In genomic region chr2:154549127-154549885, GRCm38 (mm10) we compare ENCODE assay signal across 9 mouse cellular contexts. TPM values are rescaled to one million over a fixed set of nuclear protein-coding genes. Genes with fewer than 3 reads are reported as not detected.
DNase-seq lines count a peak whose midpoint lies in the region; ATAC-seq and TF ChIP-seq lines count a peak whose summit lies in the region.
"Had no signal": no experiment of that assay in that cellular context is flagged by ENCODE, and none has a peak within 500 bp of the region (broad histone marks: within the 10 kb centered on the region; RNA-seq: fewer than 3 reads in every experiment).

No protein-coding gene starts in this region.

- peak overlapping the region; percentile 52 for H3K4me3 ChIP-seq in layer of hippocampus, adult 2 months
- H3K4me3 ChIP-seq in liver, postnatal 0 days (ENCODE audit: low read depth, low read length), result peak overlapping the region; percentile 43
- peak overlapping the region; percentile 50 for H3K4me3 ChIP-seq in neural tube, embryonic 15.5 days (replicated peaks)

- peak overlapping the region; percentile 32; the same call in 1 of the 2 replicates for H3K27ac ChIP-seq in layer of hippocampus, adult 2 months
- H3K27ac ChIP-seq in liver, postnatal 0 days (ENCODE audit: low read depth), result 0 out of 2 replicates have a peak overlapping the region, but pooled peaks have one; percentile 44
- no peak overlapping the region for H3K27ac ChIP-seq in neural tube, embryonic 15.5 days (replicated peaks)

- H3K9me3 ChIP-seq in liver, postnatal 0 days (ENCODE audit: low read length), result no peaks in the 10 kb centered on the region
- no peaks in the 10 kb centered on the region for H3K9me3 ChIP-seq in neural tube, embryonic 15.5 days (replicated peaks)

- peak; percentile 30 for ATAC-seq in liver, postnatal 0 days
- peak; percentile 87 for ATAC-seq in neural tube, embryonic 15.5 days (ENCODE audit: low FRiP score)

- peak overlapping the region; percentile 84 for H3K4me2 ChIP-seq in liver, postnatal 0 days (ENCODE audit: low read depth, low read length)
- peak overlapping the region; percentile 96 for H3K4me2 ChIP-seq in neural tube, embryonic 15.5 days

- peak overlapping the region; percentile 35 for H3K9ac ChIP-seq in liver, postnatal 0 days (replicated peaks)
- H3K9ac ChIP-seq in neural tube, embryonic 15.5 days (replicated peaks), result peak overlapping the region; percentile 63

- peak; percentile 29 to 45 for DNase-seq in layer of hippocampus, adult 2 months (ENCODE audit: low spot score in 2 of 2)
- DNase-seq in layer of hippocampus, adult 9-10 months (ENCODE audit: low spot score), result no peak
- peak; percentile 85 for DNase-seq in embryo, embryonic 9.5 days (ENCODE audit: extremely low spot score)
- DNase-seq in heart, adult 18-20 months, result peak; percentile 59
- peak; percentile 40 for DNase-seq in kidney, adult 11 months
- DNase-seq in liver, postnatal 0 days, result peak; percentile 80
- peak; percentile 70 for DNase-seq in thymus, postnatal 0 days (ENCODE audit: low spot score)

- TF ChIP-seq CTCF in layer of hippocampus, adult 2 months (conservative IDR thresholded peaks at IDR 0.05), result no peak
- no peak for TF ChIP-seq CTCF in liver, postnatal 0 days (IDR thresholded peaks at IDR 0.05; ENCODE audit: low read depth)

- 6% methylated on average over 44 of the region's 48 CpGs for WGBS in liver, postnatal 0 days (ENCODE audit: insufficient replicate concordance)
- WGBS in neural tube, embryonic 15.5 days, result 4% methylated on average over 38 of the region's 48 CpGs

- TF ChIP-seq EP300 in liver, postnatal 0 days (IDR thresholded peaks at IDR 0.05; ENCODE audit: low read depth), result no peak

- peaks cover 22% of the 10 kb centered on the region for H3K27me3 ChIP-seq in liver, postnatal 0 days (ENCODE audit: insufficient read depth, low read length)
- H3K27me3 ChIP-seq in neural tube, embryonic 15.5 days (replicated peaks), result peaks cover 13% of the 10 kb centered on the region

- no peaks in the 10 kb centered on the region for H3K36me3 ChIP-seq in liver, postnatal 0 days (replicated peaks; ENCODE audit: insufficient read depth, low read length)
- H3K36me3 ChIP-seq in neural tube, embryonic 15.5 days, result no peaks in the 10 kb centered on the region

- peaks cover 21% of the 10 kb centered on the region for H3K4me1 ChIP-seq in liver, postnatal 0 days (ENCODE audit: insufficient read depth)
- peaks cover 29% of the 10 kb centered on the region for H3K4me1 ChIP-seq in neural tube, embryonic 15.5 days

RNA-seq across cellular contexts. Expression of gene Actl10, which starts 2.3 kb away (rescaled TPM):
- not detected for total RNA-seq in layer of hippocampus, adult 2 months (2021)
- total RNA-seq in heart, adult 18-20 months (2021), result not detected
- polyA plus RNA-seq in liver, postnatal 0 days (2015; fragmentation: Nextera tagmentation; extraction: Ambion mirVana), result 0.07 TPM in 1 of 2 replicates, not detected in the other
- polyA plus RNA-seq in neural tube, embryonic 15.5 days (2015; fragmentation: Nextera tagmentation; extraction: Ambion mirVana), result 0.31 and 0.63 TPM in 2 replicates
- 0.09 and 0.10 TPM in 2 replicates for polyA plus RNA-seq in thymus, postnatal 0 days (2015; fragmentation: Nextera tagmentation; extraction: Ambion mirVana)
- total RNA-seq: left cerebral cortex, postnatal 25 days had no signal

RNA-seq across cellular contexts. Expression of gene 1700003F12Rik, which starts 2.4 kb away (rescaled TPM):
- total RNA-seq in layer of hippocampus, adult 2 months (2021), result 1 to 10 TPM in 1 of 2 experiments, not detected in 1; 1.4 TPM
- not detected for total RNA-seq in heart, adult 18-20 months (2021)
- 3.1 and 3.8 TPM in 2 replicates for polyA plus RNA-seq in liver, postnatal 0 days (2015; fragmentation: Nextera tagmentation; extraction: Ambion mirVana)
- polyA plus RNA-seq in neural tube, embryonic 15.5 days (2015; fragmentation: Nextera tagmentation; extraction: Ambion mirVana), result 1.3 and 1.9 TPM in 2 replicates
- 1.1 and 2.6 TPM in 2 replicates for polyA plus RNA-seq in thymus, postnatal 0 days (2015; fragmentation: Nextera tagmentation; extraction: Ambion mirVana)

RNA-seq across cellular contexts. Expression of gene Necab3, which starts 9.4 kb away (rescaled TPM):
- 10 to 100 TPM; 30.0 to 34.9 TPM for total RNA-seq in layer of hippocampus, adult 2 months (2021)
- total RNA-seq in heart, adult 18-20 months (2021), result under 1 TPM in 1 of 2 experiments, not detected in 1; 0.27 TPM
- 0.13 and 0.19 TPM in 2 replicates for polyA plus RNA-seq in liver, postnatal 0 days (2015; fragmentation: Nextera tagmentation; extraction: Ambion mirVana)
- 16.0 and 19.6 TPM in 2 replicates for polyA plus RNA-seq in neural tube, embryonic 15.5 days (2015; fragmentation: Nextera tagmentation; extraction: Ambion mirVana)
- 5.1 TPM in 2 replicates for polyA plus RNA-seq in thymus, postnatal 0 days (2015; fragmentation: Nextera tagmentation; extraction: Ambion mirVana)

RNA-seq across cellular contexts. Expression of gene E2f1, which starts 20.4 kb away (rescaled TPM):
- 1 to 10 TPM; 5.4 to 5.7 TPM for total RNA-seq in layer of hippocampus, adult 2 months (2021)
- under 1 TPM; 0.57 to 0.77 TPM for total RNA-seq in heart, adult 18-20 months (2021)
- 7.3 and 7.4 TPM in 2 replicates for polyA plus RNA-seq in liver, postnatal 0 days (2015; fragmentation: Nextera tagmentation; extraction: Ambion mirVana)
- 3.4 and 7.4 TPM in 2 replicates for polyA plus RNA-seq in neural tube, embryonic 15.5 days (2015; fragmentation: Nextera tagmentation; extraction: Ambion mirVana)
- polyA plus RNA-seq in thymus, postnatal 0 days (2015; fragmentation: Nextera tagmentation; extraction: Ambion mirVana), result 14.7 and 16.8 TPM in 2 replicates

RNA-seq across cellular contexts. Expression of gene Pxmp4, which starts 54.2 kb away (rescaled TPM):
- total RNA-seq in layer of hippocampus, adult 2 months (2021), result 10 to 100 TPM; 10.7 to 13.7 TPM
- 10 to 100 TPM; 22.6 to 25.6 TPM for total RNA-seq in heart, adult 18-20 months (2021)
- polyA plus RNA-seq in liver, postnatal 0 days (2015; fragmentation: Nextera tagmentation; extraction: Ambion mirVana), result 64.2 and 68.5 TPM in 2 replicates
- polyA plus RNA-seq in neural tube, embryonic 15.5 days (2015; fragmentation: Nextera tagmentation; extraction: Ambion mirVana), result 18.1 and 22.9 TPM in 2 replicates
- 51.8 and 52.1 TPM in 2 replicates for polyA plus RNA-seq in thymus, postnatal 0 days (2015; fragmentation: Nextera tagmentation; extraction: Ambion mirVana)
